Mouse (Mus musculus): ENCODE results near the gene Wfdc18.

DNA sequence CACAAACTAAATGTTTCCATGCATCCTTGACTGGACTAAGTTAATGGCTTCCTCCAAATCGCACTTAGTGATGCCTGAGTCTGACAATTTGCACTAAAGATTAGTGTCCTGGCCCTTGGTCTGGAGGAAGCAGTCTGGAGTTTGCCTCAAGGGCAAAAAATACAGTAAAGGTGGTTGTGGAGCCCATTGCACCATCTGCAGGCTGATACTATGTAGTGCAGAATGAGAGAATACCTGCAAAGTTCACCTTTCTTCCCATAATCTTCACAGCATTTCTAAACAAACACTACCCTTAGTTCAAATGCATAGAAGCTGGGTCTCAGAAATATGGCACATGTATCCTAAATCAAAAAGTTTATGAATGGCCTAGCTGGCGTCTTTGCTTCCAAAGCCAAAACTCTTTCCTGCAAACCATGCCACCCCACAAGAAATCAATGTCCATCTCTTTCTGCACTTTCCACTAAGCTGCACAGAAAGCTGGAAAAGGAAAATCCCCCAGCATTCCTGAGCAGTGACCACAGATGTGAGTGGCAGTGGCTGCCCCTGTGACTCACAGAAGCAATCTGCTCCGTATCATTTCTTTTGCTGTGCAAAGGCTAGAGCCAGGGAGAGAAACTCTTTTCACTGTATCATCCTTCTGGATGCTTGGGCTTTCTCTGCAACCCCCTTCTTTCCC, 20.1 kb downstream of the Wfdc18 start:
- TF ChIP-seq CTCF (IDR thresholded peaks at IDR 0.05; ENCODE audit: low read depth, low read length) (peak; percentile 25), EP300 (IDR thresholded peaks at IDR 0.05; ENCODE audit: insufficient read depth, low read depth, low read length) (no peak)
